Mouse (Mus musculus) embryonic facial prominence, embryonic 10.5 days (tissue): Measurements from ENCODE around the gene Zfp148. TPM values are rescaled to one million over a fixed set of nuclear protein-coding genes. Genes with fewer than 3 reads are reported as not detected.

Source experiments
- DNase-seq: peaks from one replicate; pipeline ENCODE4 v3.0.0-alpha.2; 2017; ENCODE audit warnings: low spot score
- H3K27ac ChIP-seq: fragments of 300-500 bp; sonication (generic); replicated peaks from 2 replicates; pipeline ENCODE4 v1.5.1; 2016; ENCODE audit warnings: mild to moderate bottlenecking
- H3K27me3 ChIP-seq: fragments of 300-500 bp; sonication (generic); replicated peaks from 2 replicates; pipeline ENCODE4 v1.6.1; 2016; ENCODE audit warnings: low read depth, mild to moderate bottlenecking; ENCODE audit not compliant: poor library complexity, severe bottlenecking
- H3K36me3 ChIP-seq: fragments of 300-500 bp; sonication (generic); replicated peaks from 2 replicates; pipeline ENCODE4 v1.6.1; 2016; ENCODE audit warnings: mild to moderate bottlenecking, moderate library complexity
- H3K4me1 ChIP-seq: fragments of 300-500 bp; sonication (generic); 2 replicates; pipeline ENCODE4 v1.6.1; 2016
- H3K4me3 ChIP-seq: fragments of 300-500 bp; sonication (generic); 2 replicates; pipeline ENCODE4 v1.5.1; 2016; ENCODE audit warnings: mild to moderate bottlenecking, moderate library complexity
- H3K9me3 ChIP-seq: fragments of 300-500 bp; sonication (generic); 2 replicates; pipeline ENCODE4 v1.6.1; 2016; ENCODE audit warnings: mild to moderate bottlenecking
- WGBS: fragments of 180-500 bp; shearing (Covaris S2); methylation state at CpG from one replicate; pipeline ENCODE4 v1.1.7; 2016; 5-methylcytosine and 5-hydroxymethylcytosine counted together
- polyA plus RNA-seq: library from polyadenylated mRNA; unstranded; fragments of >200 nt; fragmentation: Nextera tagmentation; extraction: Ambion mirVana; gene quantifications from 2 replicates; pipeline ENCODE4 v1.2.1, GENCODE M21; 2016

Zfp148 gene
- polyA plus RNA-seq, 1 experiment from 2014 or later = 51.8 TPM

DNA sequence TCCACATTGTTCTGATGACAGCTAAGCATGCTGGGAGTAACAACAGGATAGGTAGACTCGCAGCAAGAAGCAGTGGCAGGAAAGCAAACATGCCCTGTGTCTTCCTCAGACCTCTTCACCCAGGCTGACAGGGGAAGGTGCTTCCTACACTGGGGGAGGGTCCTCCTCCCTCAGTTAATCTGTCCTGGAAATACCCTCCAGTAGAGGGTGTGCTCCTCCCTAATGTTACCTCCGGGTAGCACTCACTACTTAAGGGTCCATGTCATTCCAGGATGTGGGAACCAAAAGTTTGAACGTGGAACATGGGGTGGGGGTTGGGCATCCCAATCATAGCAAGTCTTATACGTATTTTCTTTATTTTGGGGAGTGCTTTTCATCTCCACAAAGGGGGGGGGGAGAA lies 141.9 kb downstream of the Zfp148 start:
- no peak for DNase-seq
- 69% methylated on average over 4 of the region's 4 CpGs for WGBS
- Histone ChIP-seq H3K4me3 (no peak overlapping the region), H3K36me3 (no peaks in the 10 kb centered on the region), H3K27me3 (peaks cover 10% of the 10 kb centered on the region), H3K9me3 (no peaks in the 10 kb centered on the region), H3K27ac (no peak overlapping the region), H3K4me1 (peaks cover 12% of the 10 kb centered on the region)

DNA sequence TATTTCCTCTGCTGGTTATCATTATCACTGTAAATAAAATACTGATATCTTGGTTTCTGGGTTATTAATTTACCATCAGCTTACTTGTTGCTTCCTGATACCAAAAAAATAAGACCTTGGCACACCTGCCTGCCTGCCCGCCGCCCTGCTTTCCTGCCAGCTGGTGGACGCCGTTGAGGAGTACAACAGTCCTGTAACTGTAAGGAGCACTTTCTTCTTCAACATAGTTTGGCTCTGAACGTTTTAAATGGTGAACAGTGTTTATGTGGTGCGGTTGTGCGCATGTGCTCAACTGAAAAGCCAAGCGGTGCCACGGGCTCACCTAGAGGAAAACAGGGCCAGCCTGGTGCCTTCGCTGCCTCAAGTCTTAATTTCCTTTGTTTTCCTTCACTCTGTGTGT lies 142.9 kb downstream of the Zfp148 start:
- Histone ChIP-seq H3K27me3 (no peaks in the 10 kb centered on the region; the same call in 1 of the 2 replicates), H3K27ac (no peak overlapping the region), H3K9me3 (no peaks in the 10 kb centered on the region), H3K4me3 (no peak overlapping the region), H3K4me1 (0 out of 2 replicates have a peak, but pooled peaks cover 3% of the 10 kb centered on the region), H3K36me3 (no peaks in the 10 kb centered on the region)
- no peak for DNase-seq
- 73% methylated on average over 10 of the region's 10 CpGs for WGBS

DNA sequence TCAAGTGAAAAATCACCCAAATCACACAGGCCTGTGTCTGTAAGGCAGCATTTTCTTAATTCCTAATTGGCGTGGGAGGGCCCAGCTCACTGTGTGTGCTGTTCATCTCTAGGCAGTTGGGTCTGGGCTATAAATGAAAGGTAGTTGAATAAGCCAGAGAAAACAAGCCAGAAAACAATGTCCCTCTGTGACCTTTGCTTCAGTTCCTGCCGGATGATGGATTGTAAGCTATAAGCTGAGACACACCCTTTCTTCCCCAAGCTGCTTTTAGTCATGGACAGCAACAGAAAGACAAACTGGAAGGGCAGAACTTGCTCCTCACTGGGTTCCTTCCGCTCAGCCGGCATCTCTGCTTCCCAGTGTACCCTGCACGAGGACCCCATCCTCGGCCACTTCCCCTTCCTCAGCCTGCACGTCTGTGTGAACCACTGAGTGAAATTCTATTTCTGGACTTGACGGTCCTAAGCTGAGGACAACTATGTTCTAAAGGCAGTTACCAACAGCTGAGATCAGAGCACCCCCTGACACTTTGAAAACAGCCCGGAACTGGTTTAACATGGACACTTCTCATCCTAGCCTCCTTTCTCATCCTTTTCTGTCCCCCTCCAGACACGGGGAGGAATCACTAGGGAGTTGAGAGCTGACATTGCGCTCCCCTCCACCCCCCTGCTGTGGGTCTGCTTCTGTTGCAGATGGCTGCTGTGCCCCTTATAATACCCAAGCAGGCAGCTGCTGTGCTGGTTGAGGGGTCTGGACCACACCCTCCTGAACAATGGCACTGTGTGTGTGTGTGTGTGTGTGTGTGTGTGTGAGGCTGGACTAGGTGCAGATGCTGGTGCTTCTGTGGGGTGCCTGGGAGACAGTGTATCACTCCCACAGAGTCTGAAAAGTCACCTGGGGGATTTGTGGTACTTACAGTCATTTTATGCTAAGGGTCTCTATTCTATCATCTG lies 149.1 kb downstream of the Zfp148 start:
- no peaks in the 10 kb centered on the region for H3K9me3 ChIP-seq
- H3K4me3 ChIP-seq = no peak overlapping the region
- DNase-seq = no peak
- WGBS = 75% methylated on average over 11 of the region's 11 CpGs
- peaks cover 10% of the 10 kb centered on the region for H3K4me1 ChIP-seq
- H3K36me3 ChIP-seq = no peaks in the 10 kb centered on the region
- peak overlapping the region; percentile 69 for H3K27ac ChIP-seq
- no peaks in the 10 kb centered on the region for H3K27me3 ChIP-seq

DNA sequence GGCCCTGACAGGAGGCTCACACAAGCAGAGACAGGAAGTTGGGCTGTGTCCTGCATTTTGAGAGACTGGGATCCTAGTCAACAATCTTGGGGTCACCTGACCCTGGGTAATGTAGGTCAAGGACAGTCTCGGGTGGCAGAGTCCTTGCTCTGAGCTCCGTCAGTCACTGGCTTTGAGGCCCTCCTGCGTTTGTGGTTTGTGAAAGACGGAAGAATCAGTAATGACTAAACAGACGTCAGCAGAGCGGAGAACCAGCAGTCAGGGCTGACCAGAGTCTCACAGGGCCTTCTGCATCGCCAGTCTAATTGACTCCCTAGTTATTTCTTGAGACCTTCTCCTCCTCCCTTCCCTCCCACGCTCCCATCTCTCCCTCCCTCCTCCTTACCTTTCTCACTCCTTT lies 150.5 kb downstream of the Zfp148 start:
- Histone ChIP-seq H3K27ac (no peak overlapping the region), H3K36me3 (no peaks in the 10 kb centered on the region), H3K9me3 (no peaks in the 10 kb centered on the region), H3K27me3 (no peaks in the 10 kb centered on the region), H3K4me1 (peaks cover 10% of the 10 kb centered on the region), H3K4me3 (no peak overlapping the region)
- 83% methylated on average over 8 of the region's 8 CpGs for WGBS
- no peak for DNase-seq

DNA sequence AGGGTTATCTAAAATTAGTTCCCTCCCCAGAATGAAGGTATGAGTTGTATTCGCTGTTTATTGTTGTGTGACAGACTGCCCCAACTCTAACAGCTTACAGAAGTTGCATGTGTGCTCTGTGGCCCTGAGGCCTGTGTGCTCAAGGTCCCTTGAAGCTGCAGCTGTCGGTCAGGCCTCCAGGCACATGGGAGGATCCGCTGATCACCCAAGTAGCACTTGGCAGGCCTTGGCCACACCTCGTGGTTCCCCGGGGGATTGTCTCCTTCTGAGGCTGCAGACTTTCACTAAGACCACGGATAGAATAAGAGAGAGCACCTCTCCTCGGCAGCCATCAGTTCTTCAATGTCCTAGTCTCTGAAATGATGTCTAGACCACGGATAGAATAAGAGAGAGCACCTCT lies 155.8 kb downstream of the Zfp148 start:
- 78% methylated on average over 8 of the region's 8 CpGs for WGBS
- Histone ChIP-seq H3K9me3 (no peaks in the 10 kb centered on the region), H3K27me3 (no peaks in the 10 kb centered on the region), H3K36me3 (no peaks in the 10 kb centered on the region), H3K4me1 (0 out of 2 replicates have a peak, but pooled peaks cover 3% of the 10 kb centered on the region), H3K4me3 (no peak overlapping the region), H3K27ac (no peak overlapping the region)
- no peak for DNase-seq

DNA sequence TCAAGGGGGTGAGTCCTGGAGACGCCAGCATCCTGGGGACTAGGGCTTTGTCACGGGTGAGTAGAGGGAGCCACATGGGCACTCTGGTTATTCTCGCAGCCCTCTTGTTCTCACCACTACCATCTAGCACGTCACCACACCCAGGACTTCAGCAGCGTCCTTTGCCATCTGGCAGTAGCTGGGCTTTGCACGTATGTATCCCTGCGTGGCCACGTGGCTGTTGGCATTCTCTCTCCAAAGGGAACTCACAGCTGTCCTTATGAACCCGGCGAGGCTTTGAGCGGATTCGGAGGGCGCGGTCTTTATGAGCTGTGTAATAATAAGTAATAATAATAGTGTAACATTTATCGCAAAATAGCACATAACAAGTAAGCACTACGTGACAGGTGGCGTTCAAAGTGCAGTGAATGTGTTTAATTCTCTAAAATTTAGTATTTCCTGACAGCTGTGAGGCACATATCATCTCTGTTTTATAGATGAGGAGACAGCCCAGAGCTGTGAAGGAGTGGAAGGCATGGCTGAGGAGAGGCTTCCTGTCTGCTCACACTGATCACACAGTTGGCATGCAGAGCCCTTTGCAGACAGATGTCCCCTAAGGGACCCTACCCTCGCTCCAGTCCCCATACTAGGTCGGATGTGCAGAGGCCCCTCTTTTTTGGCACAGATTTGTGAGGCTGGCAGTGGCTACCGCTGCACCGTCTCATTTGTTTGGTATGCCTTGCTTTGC lies 157.0 kb downstream of the Zfp148 start:
- H3K27me3 ChIP-seq = no peaks in the 10 kb centered on the region
- no peak for DNase-seq
- no peak overlapping the region for H3K27ac ChIP-seq
- H3K36me3 ChIP-seq = no peaks in the 10 kb centered on the region
- 89% methylated on average over 21 of the region's 21 CpGs for WGBS
- H3K4me3 ChIP-seq = no peak overlapping the region
- H3K9me3 ChIP-seq = no peaks in the 10 kb centered on the region
- H3K4me1 ChIP-seq = 0 out of 2 replicates have a peak, but pooled peaks cover 3% of the 10 kb centered on the region

DNA sequence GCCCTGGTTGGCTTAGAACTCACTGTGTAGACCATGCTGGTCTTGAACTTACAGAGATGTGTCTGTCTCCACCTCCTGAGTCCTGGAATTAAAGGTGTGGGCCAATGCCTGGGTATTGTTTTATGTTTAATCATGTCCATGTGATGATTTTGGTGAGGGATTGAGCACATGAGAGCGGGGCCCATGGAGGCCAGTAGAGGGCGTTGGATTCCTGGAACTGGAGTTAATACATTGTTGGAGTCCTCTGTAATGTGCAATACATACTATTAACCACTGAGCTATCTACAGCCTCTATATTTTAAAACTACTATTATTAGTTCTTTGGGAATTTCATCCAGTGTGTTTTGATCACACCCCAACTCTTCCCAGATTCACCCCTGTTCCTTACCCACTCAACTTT lies 163.7 kb downstream of the Zfp148 start:
- Histone ChIP-seq H3K27ac (no peak overlapping the region), H3K27me3 (no peaks in the 10 kb centered on the region), H3K36me3 (no peaks in the 10 kb centered on the region), H3K9me3 (0 out of 2 replicates have a peak, but pooled peaks cover 3% of the 10 kb centered on the region), H3K4me1 (peaks cover 6% of the 10 kb centered on the region; the same call in 1 of the 2 replicates), H3K4me3 (no peak overlapping the region)
- WGBS = 90% methylated on average over 2 of the region's 2 CpGs
- DNase-seq = no peak

DNA sequence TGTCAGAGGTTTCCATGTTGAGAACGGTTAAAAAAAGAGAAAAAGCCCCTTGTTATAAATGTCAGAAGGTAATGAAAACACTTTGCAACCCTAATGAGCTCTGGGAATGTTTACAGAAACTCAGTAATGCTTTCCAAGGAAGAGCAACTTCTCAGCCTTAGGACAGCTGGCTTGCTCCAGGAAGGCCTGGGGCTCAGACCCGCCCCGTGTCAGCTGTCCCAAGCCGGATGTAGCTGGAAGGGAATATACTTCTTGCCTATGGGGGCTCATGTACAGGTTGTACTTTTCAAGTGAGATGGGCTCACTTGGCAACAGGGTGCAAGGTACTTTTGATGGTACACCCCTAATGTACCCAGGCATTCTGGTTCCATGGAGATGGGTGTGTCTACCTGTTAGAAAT lies 164.9 kb downstream of the Zfp148 start:
- Histone ChIP-seq H3K9me3 (0 out of 2 replicates have a peak, but pooled peaks cover 3% of the 10 kb centered on the region), H3K36me3 (no peaks in the 10 kb centered on the region), H3K27me3 (no peaks in the 10 kb centered on the region), H3K4me1 (peaks cover 5% of the 10 kb centered on the region; the same call in 1 of the 2 replicates), H3K27ac (no peak overlapping the region), H3K4me3 (no peak overlapping the region)
- 87% methylated on average over 4 of the region's 4 CpGs for WGBS
- DNase-seq = no peak

DNA sequence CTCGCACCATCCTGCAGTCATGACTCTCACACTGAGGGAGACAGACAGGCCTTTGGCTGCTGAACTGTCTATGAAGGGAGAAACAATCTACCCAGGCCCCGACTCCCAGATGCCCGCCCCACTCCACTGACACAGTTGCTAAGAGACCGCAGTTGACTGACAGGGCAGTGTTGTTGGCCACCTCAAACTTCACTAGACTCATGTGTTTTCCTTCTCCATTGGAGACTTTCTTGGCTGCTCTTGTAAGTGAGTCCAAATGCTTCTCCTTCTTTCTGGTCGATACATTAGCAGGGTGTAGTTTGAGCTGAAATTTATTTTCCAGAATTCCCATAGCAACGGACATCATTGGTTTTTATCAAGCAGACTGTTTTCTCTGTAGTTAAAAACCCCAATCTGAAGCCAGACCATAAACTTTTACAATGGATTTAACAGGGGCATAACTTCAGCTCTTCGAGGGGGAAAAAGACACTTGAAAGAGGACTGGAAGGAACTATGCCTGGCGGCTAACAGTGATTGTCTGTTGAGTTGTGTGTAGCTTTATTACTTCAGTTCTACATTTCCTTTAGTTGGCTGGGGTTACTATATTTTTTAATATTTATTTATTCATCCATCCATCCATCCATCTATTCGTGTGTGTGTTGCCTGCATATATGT lies 173.2 kb downstream of the Zfp148 start:
- WGBS = 81% methylated on average over 9 of the region's 9 CpGs
- no peaks in the 10 kb centered on the region for H3K36me3 ChIP-seq
- H3K9me3 ChIP-seq = no peaks in the 10 kb centered on the region
- H3K27me3 ChIP-seq = no peaks in the 10 kb centered on the region
- no peak overlapping the region for H3K4me3 ChIP-seq
- DNase-seq = no peak
- no peak overlapping the region for H3K27ac ChIP-seq
- H3K4me1 ChIP-seq = peaks cover 6% of the 10 kb centered on the region; the same call in 1 of the 2 replicates

Other genes with a start within 250 kb of the Zfp148 start
- gene Osbpl11, start 195.8 kb upstream of the Zfp148 start, polyA plus RNA-seq = 22.2 and 23.8 TPM in 2 replicates
- gene Snx4, start 129.4 kb upstream of the Zfp148 start, polyA plus RNA-seq = 64.9 and 66.8 TPM in 2 replicates
- 0.50 and 0.79 TPM in 2 replicates for gene Slc12a8, start 136.5 kb downstream of the Zfp148 start, polyA plus RNA-seq